Mouse (Mus musculus) testis, adult 2 months (tissue): ENCODE data around the gene Susd1. TPM values are rescaled to one million over a fixed set of nuclear protein-coding genes. Genes with fewer than 3 reads are reported as not detected.

Experiments
- H3K27ac ChIP-seq: fragments of 200-500 bp; 2 replicates; pipeline ENCODE4 v1.5.1; 2012; ENCODE audit warnings: low read depth, low read length; ENCODE audit not compliant: control insufficient read depth, insufficient read depth
- H3K27me3 ChIP-seq: fragments of 200-500 bp; 2 replicates; pipeline ENCODE4 v1.6.1; 2012; ENCODE audit warnings: mild to moderate bottlenecking, low read length, moderate library complexity; ENCODE audit not compliant: control insufficient read depth, insufficient read depth
- H3K36me3 ChIP-seq: fragments of 200-500 bp; 2 replicates; pipeline ENCODE4 v1.6.1; 2012; ENCODE audit warnings: mild to moderate bottlenecking, low read length; ENCODE audit not compliant: control insufficient read depth, insufficient read depth
- H3K4me1 ChIP-seq: fragments of 200-500 bp; 2 replicates; pipeline ENCODE4 v1.6.1; 2012; ENCODE audit warnings: low read length; ENCODE audit not compliant: control insufficient read depth, insufficient read depth
- H3K4me3 ChIP-seq: fragments of 200-500 bp; 2 replicates; pipeline ENCODE4 v1.5.1; 2012; ENCODE audit warnings: low read depth, mild to moderate bottlenecking, low read length, moderate library complexity, mixed read lengths; ENCODE audit not compliant: control insufficient read depth
- CTCF ChIP-seq: fragments of 200-500 bp; IDR thresholded peaks from 2 replicates; pipeline ENCODE4 v1.5.1; 2012; ENCODE audit warnings: low read depth, mild to moderate bottlenecking, inconsistent platforms, low read length, moderate library complexity; ENCODE audit not compliant: control insufficient read depth, insufficient read depth, insufficient replicate concordance
- POLR2A ChIP-seq: fragments of 200-500 bp; IDR thresholded peaks from 2 replicates; pipeline ENCODE4 v1.6.1; 2012; ENCODE audit warnings: low read depth, mild to moderate bottlenecking, inconsistent platforms, low read length, moderate library complexity; ENCODE audit not compliant: control insufficient read depth
- polyA plus RNA-seq: library from polyadenylated mRNA; depleted of rRNA; stranded (reverse); fragments of >200 nt; gene quantifications from 2 replicates; pipeline ENCODE4 v1.2.3, GENCODE M21; 2012

The Susd1 gene
- polyA plus RNA-seq, 1 experiment, result 4.8 TPM

- Histone ChIP-seq H3K36me3 (no peaks in the 10 kb centered on the region), H3K27ac (no peak overlapping the region), H3K4me3 (no peak overlapping the region), H3K27me3 (no peaks in the 10 kb centered on the region), H3K4me1 (peaks cover 2% of the 10 kb centered on the region; the same call in 1 of the 2 replicates)
- TF ChIP-seq CTCF (no peak), POLR2A (no peak)
Observed at GRCm38 (mm10) chr4:59280876-59281275, 157.6 kb downstream of the Susd1 start.

GRCm38 (mm10) chr4:59279111-59279510, 159.3 kb downstream of the Susd1 start:
- H3K27ac ChIP-seq, result no peak overlapping the region
- TF ChIP-seq POLR2A (no peak), CTCF (no peak)
- no peaks in the 10 kb centered on the region for H3K27me3 ChIP-seq
- H3K4me1 ChIP-seq, result peaks cover 2% of the 10 kb centered on the region; the same call in 1 of the 2 replicates
- no peak overlapping the region for H3K4me3 ChIP-seq
- H3K36me3 ChIP-seq, result no peaks in the 10 kb centered on the region

GRCm38 (mm10) chr4:59278410-59278809, 160.0 kb downstream of the Susd1 start:
- Histone ChIP-seq H3K27me3 (no peaks in the 10 kb centered on the region), H3K36me3 (no peaks in the 10 kb centered on the region), H3K4me3 (no peak overlapping the region), H3K27ac (no peak overlapping the region), H3K4me1 (peaks cover 2% of the 10 kb centered on the region; the same call in 1 of the 2 replicates)
- TF ChIP-seq POLR2A (no peak), CTCF (no peak; the same call in 1 of the 2 replicates)

GRCm38 (mm10) chr4:59277958-59278357, 160.5 kb downstream of the Susd1 start:
- H3K27ac ChIP-seq, result no peak overlapping the region

GRCm38 (mm10) chr4:59275956-59276355, 162.5 kb downstream of the Susd1 start:
- no peak overlapping the region for H3K4me3 ChIP-seq
- H3K27me3 ChIP-seq, result no peaks in the 10 kb centered on the region
- peaks cover 2% of the 10 kb centered on the region; the same call in 1 of the 2 replicates for H3K4me1 ChIP-seq
- TF ChIP-seq POLR2A (no peak), CTCF (no peak)
- no peaks in the 10 kb centered on the region for H3K36me3 ChIP-seq
- no peak overlapping the region for H3K27ac ChIP-seq

More at GRCm38 (mm10) chr4:59277958-59278357, 160.5 kb downstream of the Susd1 start:
- Histone ChIP-seq H3K27me3 (no peaks in the 10 kb centered on the region), H3K4me3 (no peak overlapping the region), H3K4me1 (peaks cover 2% of the 10 kb centered on the region; the same call in 1 of the 2 replicates), H3K36me3 (no peaks in the 10 kb centered on the region)
- TF ChIP-seq CTCF, result no peak
- TF ChIP-seq POLR2A, result no peak

- Histone ChIP-seq H3K27ac (no peak overlapping the region), H3K4me3 (no peak overlapping the region), H3K36me3 (no peaks in the 10 kb centered on the region), H3K27me3 (no peaks in the 10 kb centered on the region), H3K4me1 (peaks cover 2% of the 10 kb centered on the region; the same call in 1 of the 2 replicates)
- TF ChIP-seq POLR2A (no peak), CTCF (no peak)
Observed at GRCm38 (mm10) chr4:59275494-59275893, 162.9 kb downstream of the Susd1 start.

GRCm38 (mm10) chr4:59274136-59274535, 164.3 kb downstream of the Susd1 start:
- Histone ChIP-seq H3K4me3 (no peak overlapping the region), H3K36me3 (no peaks in the 10 kb centered on the region), H3K4me1 (peaks cover 2% of the 10 kb centered on the region; the same call in 1 of the 2 replicates), H3K27ac (no peak overlapping the region), H3K27me3 (no peaks in the 10 kb centered on the region)
- TF ChIP-seq POLR2A (no peak), CTCF (no peak)

- no peak overlapping the region for H3K4me3 ChIP-seq
- H3K36me3 ChIP-seq, result no peaks in the 10 kb centered on the region
- no peaks in the 10 kb centered on the region for H3K27me3 ChIP-seq
- no peak overlapping the region for H3K27ac ChIP-seq
- peaks cover 2% of the 10 kb centered on the region; the same call in 1 of the 2 replicates for H3K4me1 ChIP-seq
- TF ChIP-seq CTCF, result no peak
- TF ChIP-seq POLR2A, result no peak
Observed at GRCm38 (mm10) chr4:59273342-59273741, 165.1 kb downstream of the Susd1 start.
